Mouse (Mus musculus) embryonic facial prominence, embryonic 14.5 days (tissue): ENCODE data around the gene Gm20388. TPM values are rescaled to one million over a fixed set of nuclear protein-coding genes. Genes with fewer than 3 reads are reported as not detected.
"Not testable (repeated sequence)": the region's sequence is repeated elsewhere in the genome, so short reads cannot be mapped to it uniquely, and the experiment has no call there.

Experiments
- ATAC-seq: fragments of 200-750 bp; cut with Nextera tagmentation; 2 replicates; pipeline ENCODE4 v1.8.0; 2017; ENCODE audit warnings: low read depth, moderate number of reproducible peaks, moderate TSS enrichment
- DNase-seq: peaks from one replicate; pipeline ENCODE4 v3.0.0-alpha.2; 2015; ENCODE audit warnings: low spot score
- H3K27ac ChIP-seq: fragments of 300-500 bp; sonication (generic); replicated peaks from 2 replicates; pipeline ENCODE4 v1.5.1; 2014; ENCODE audit warnings: low read depth, mild to moderate bottlenecking, low read length, moderate library complexity
- H3K27me3 ChIP-seq: fragments of 300-500 bp; sonication (generic); replicated peaks from 2 replicates; pipeline ENCODE4 v1.6.1; 2014; ENCODE audit warnings: low read length; ENCODE audit not compliant: control insufficient read depth, insufficient read depth
- H3K36me3 ChIP-seq: fragments of 300-500 bp; sonication (generic); 2 replicates; pipeline ENCODE4 v1.6.1; 2014; ENCODE audit warnings: low read length, mixed read lengths; ENCODE audit not compliant: control insufficient read depth, insufficient read depth
- H3K4me1 ChIP-seq: fragments of 300-500 bp; sonication (generic); 2 replicates; pipeline ENCODE4 v1.6.1; 2014; ENCODE audit warnings: antibody characterized with exemption, low read length; ENCODE audit not compliant: control insufficient read depth, insufficient read depth
- H3K4me2 ChIP-seq: fragments of 300-500 bp; sonication (generic); 2 replicates; pipeline ENCODE4 v1.6.1; 2014; ENCODE audit warnings: low read depth, mild to moderate bottlenecking, low read length, moderate library complexity, mixed read lengths
- H3K4me3 ChIP-seq: fragments of 300-500 bp; sonication (generic); 2 replicates; pipeline ENCODE4 v1.5.1; 2014; ENCODE audit warnings: low read depth, mild to moderate bottlenecking, low read length
- H3K9ac ChIP-seq: fragments of 300-500 bp; sonication (generic); 2 replicates; pipeline ENCODE4 v1.6.1; 2014; ENCODE audit warnings: low read depth, mild to moderate bottlenecking, low read length, moderate library complexity, mixed read lengths
- H3K9me3 ChIP-seq: fragments of 300-500 bp; sonication (generic); 2 replicates; pipeline ENCODE4 v1.6.1; 2016; ENCODE audit warnings: low read length; ENCODE audit not compliant: control insufficient read depth
- WGBS: fragments of 180-500 bp; shearing (Covaris S2); extraction: QIAGEN DNeasy Blood & Tissue Kit; methylation state at CpG from one replicate; pipeline ENCODE4 v1.1.7; 2014; 5-methylcytosine and 5-hydroxymethylcytosine counted together
- polyA plus RNA-seq: library from polyadenylated mRNA; unstranded; fragments of >200 nt; fragmentation: Nextera tagmentation; extraction: Ambion mirVana; gene quantifications from 2 replicates; pipeline ENCODE4 v1.2.1, GENCODE M21; 2014

Gm20388 gene
- polyA plus RNA-seq, 1 experiment from 2014 or later: not detected

DNA sequence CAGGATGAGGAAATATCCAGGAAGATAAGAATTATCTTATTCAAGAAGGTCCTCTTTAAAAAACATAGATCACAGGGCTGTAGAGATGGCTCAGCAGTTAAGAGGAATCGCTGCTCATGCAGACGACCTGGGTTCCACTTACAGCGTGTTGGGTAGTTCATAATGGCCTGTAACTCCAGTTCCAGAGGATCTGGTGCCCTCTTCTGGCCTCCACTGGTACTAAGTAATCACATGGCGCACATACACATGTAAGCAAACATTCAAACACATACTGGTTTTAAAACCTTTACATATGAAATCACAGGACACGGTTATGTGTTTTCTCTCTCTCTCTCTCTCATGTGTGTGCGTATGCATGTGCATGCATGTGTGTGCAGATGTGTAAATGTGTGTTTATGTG is 1226.2 kb downstream of the Gm20388 start:
- DNase-seq (no peak), ATAC-seq (no peak)
- Histone ChIP-seq H3K27ac (no peak overlapping the region), H3K4me2 (no peak overlapping the region), H3K36me3 (no peaks in the 10 kb centered on the region), H3K4me1 (no peaks in the 10 kb centered on the region), H3K27me3 (no peaks in the 10 kb centered on the region), H3K9me3 (peaks cover 11% of the 10 kb centered on the region; the same call in 1 of the 2 replicates), H3K4me3 (no peak overlapping the region), H3K9ac (no peak overlapping the region)
- 94% methylated on average over 6 of the region's 6 CpGs for WGBS

DNA sequence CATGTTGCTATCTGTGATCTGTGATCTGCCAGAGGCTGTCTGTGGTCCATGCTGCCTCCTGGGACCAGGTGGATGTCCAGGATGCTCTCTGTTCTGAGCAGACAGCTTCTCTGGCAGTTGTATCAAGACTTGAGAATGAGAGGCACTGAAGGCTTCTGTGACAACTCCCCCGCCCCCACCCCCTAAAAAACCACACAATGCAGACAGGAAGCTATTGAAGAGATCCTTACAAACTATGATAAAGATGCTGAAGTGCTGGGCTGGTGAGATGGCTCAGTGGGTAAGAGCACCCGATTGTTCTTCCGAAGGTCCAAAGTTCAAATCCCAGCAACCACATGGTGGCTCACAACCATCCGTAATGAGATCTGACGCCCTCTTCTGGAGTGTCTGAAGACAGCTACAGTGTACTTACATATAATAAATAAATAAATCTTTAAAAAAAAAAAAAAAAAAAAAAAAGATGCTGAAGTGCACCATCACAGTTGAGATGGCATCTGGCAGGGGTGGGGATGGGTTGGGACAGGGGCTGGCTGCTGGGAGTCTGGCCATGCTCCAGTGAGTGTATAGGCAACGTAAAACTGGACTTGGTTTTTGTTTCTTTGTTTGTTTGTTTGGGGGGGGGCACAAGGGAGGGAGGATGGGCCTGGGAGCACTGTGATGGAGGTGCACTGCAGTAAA is 1235.0 kb downstream of the Gm20388 start:
- H3K9ac ChIP-seq, H3K4me2 ChIP-seq, H3K4me3 ChIP-seq, ATAC-seq, H3K27me3 ChIP-seq, H3K4me1 ChIP-seq, H3K36me3 ChIP-seq, H3K9me3 ChIP-seq, DNase-seq, H3K27ac ChIP-seq: not testable (repeated sequence)
- WGBS: 74% methylated on average over 4 of the region's 6 CpGs

DNA sequence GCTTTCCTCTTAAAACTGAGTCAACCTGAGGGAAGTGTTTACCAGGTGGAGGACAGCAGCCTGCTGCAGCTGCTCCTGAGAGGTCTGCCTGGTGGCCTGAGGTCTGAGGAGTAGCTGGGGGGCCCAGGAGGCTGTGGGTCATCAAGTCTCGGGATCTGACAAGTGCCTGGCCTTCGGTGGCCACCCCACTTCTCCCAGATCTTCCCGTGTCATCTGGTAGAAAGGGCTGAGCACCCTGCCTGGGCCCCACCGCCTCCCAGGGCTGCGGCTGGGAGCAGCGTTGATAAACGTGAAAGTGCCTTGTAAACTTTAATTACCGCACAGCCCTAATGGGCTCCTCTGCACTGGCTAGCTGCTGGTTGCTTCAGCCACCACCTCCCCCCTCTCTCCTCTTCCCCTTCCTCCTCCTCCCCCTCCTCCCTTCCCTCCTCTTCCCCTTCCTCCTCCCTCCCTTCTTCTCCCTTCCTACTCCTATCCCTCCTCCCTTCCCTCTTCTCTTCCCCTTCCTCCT is 1238.0 kb downstream of the Gm20388 start:
- H3K4me3 ChIP-seq: no peak overlapping the region
- 15% methylated on average over 7 of the region's 8 CpGs for WGBS
- no peaks in the 10 kb centered on the region for H3K27me3 ChIP-seq
- no peaks in the 10 kb centered on the region for H3K36me3 ChIP-seq
- H3K4me2 ChIP-seq: no peak overlapping the region
- DNase-seq (no peak), ATAC-seq (no peak)
- H3K27ac ChIP-seq: no peak overlapping the region
- no peaks in the 10 kb centered on the region for H3K9me3 ChIP-seq
- no peaks in the 10 kb centered on the region for H3K4me1 ChIP-seq
- H3K9ac ChIP-seq: no peak overlapping the region

DNA sequence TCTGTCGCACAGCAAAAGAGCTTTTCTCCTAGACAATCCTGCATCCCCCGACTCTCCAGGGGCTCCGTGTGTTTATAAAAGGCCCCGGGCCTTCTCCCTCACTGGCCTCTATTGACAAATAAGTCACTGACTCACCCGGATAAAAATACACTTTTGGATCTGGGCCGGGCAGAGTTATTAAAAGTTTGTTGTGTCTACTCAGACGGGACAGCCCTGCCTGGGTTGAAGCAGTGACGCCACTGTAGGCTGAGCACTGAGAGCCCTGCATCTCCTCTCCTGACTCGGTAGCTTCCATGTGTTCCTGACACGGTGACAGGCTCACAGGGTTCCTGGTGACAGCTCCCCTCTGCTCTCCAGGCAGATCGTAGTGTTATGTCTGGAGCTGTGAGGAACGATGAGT is 1241.8 kb downstream of the Gm20388 start:
- no peaks in the 10 kb centered on the region for H3K36me3 ChIP-seq
- no peaks in the 10 kb centered on the region for H3K27me3 ChIP-seq
- no peaks in the 10 kb centered on the region for H3K9me3 ChIP-seq
- no peak overlapping the region for H3K4me3 ChIP-seq
- ATAC-seq: no peak
- H3K4me1 ChIP-seq: no peaks in the 10 kb centered on the region
- H3K27ac ChIP-seq: no peak overlapping the region
- no peak overlapping the region for H3K9ac ChIP-seq
- 62% methylated on average over 12 of the region's 12 CpGs for WGBS
- DNase-seq: no peak
- H3K4me2 ChIP-seq: no peak overlapping the region

DNA sequence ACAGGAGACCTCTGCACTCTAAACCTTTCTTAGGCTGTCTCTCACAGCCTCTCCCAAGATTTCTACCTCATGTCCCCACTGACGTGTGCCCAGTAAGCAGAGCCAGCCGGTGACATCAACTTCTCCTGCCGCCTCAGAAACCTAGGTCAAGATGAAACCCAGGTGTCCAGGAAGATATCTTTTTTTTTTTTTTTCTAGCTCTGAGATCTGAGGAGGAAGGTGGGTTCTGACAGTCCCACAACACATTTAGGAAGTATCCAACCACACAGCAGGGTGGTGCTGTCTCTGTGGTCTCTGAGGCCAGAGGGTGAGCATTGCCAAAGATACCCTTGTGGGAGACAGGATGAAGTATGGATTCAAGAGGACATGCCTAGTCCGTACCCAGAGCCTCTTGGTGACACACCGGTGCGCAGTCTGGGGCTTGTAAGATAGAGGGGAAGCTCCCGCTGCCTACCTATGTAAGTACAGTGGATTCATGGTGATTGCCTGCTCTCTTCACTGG is 1246.4 kb downstream of the Gm20388 start:
- ATAC-seq (no peak), DNase-seq (no peak)
- Histone ChIP-seq H3K36me3 (no peaks in the 10 kb centered on the region), H3K9me3 (no peaks in the 10 kb centered on the region), H3K4me2 (no peak overlapping the region), H3K27me3 (no peaks in the 10 kb centered on the region), H3K9ac (no peak overlapping the region), H3K27ac (no peak overlapping the region), H3K4me3 (no peak overlapping the region), H3K4me1 (no peaks in the 10 kb centered on the region)
- WGBS: 85% methylated on average over 7 of the region's 7 CpGs

DNA sequence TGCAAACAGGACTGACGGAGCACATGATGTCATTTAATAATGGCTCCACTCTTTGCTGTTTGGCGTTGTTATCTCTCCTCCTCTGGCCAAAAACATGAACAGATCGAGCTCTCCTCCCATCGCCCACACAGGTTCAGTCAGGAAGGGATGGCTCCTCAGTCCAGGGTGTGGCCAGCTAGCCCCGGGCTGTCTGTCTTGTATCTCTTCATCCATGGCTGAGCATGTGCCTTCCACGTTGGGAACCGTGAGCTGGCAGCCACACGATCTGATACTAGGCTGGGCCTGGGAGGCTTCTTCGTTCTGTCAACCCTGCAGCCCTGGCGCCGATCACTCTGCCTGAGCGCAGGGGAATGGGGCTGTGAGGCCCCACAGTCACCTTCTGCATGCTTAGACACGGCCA is 1248.2 kb downstream of the Gm20388 start:
- H3K27ac ChIP-seq: no peak overlapping the region
- H3K36me3 ChIP-seq: no peaks in the 10 kb centered on the region
- 76% methylated on average over 13 of the region's 13 CpGs for WGBS
- no peaks in the 10 kb centered on the region for H3K9me3 ChIP-seq
- no peak overlapping the region for H3K4me2 ChIP-seq
- ATAC-seq (no peak), DNase-seq (no peak)
- no peak overlapping the region for H3K4me3 ChIP-seq
- no peak overlapping the region for H3K9ac ChIP-seq
- H3K4me1 ChIP-seq: no peaks in the 10 kb centered on the region
- no peaks in the 10 kb centered on the region for H3K27me3 ChIP-seq

DNA sequence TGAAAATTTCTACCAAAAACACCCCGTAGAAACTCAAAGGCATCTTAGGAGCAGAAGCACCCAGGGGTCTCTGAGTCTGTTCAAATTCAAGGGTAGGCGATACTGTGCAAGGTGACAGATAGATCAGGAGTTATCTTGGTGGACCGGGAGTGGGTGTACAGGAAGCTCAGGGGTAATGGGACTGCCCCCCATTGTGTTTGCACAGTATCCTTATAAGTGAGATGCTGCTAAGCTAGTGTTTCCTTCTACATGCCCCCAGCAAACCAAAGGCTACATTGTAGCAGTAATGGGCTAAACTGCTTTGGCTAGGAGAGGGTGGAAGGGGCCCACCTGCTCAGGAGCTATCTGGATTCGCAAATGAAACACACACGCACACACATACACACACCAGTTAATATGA is 1250.8 kb downstream of the Gm20388 start:
- H3K4me3 ChIP-seq: no peak overlapping the region
- DNase-seq (no peak), ATAC-seq (no peak)
- no peak overlapping the region for H3K9ac ChIP-seq
- no peak overlapping the region for H3K27ac ChIP-seq
- H3K27me3 ChIP-seq: no peaks in the 10 kb centered on the region
- no peak overlapping the region for H3K4me2 ChIP-seq
- 80% methylated on average over 5 of the region's 5 CpGs for WGBS
- no peaks in the 10 kb centered on the region for H3K36me3 ChIP-seq
- no peaks in the 10 kb centered on the region for H3K9me3 ChIP-seq
- no peaks in the 10 kb centered on the region for H3K4me1 ChIP-seq

DNA sequence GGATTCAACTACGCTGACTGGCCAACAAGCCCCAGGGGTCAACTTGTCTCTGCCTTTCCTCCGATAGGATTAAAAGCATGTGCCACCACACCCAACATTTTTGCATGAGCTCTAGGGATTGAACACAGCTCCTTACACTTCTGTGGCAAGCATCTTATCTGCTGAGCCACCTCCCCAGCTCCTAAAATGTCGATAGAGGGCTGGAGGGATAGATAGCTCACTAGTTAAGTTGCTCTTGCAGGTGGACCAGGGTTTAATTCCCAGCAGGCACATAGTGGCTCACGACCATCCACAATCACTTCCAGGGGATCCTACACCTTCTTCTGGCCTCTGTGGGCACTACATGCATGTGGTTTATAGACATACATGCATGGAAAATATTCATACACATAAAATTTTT is 1251.8 kb downstream of the Gm20388 start:
- ATAC-seq: no peak
- DNase-seq: no peak
- H3K4me2 ChIP-seq: no peak overlapping the region
- no peaks in the 10 kb centered on the region for H3K9me3 ChIP-seq
- H3K27me3 ChIP-seq: no peaks in the 10 kb centered on the region
- no peak overlapping the region for H3K27ac ChIP-seq
- WGBS: 68% methylated on average over 4 of the region's 4 CpGs
- H3K9ac ChIP-seq: no peak overlapping the region
- H3K36me3 ChIP-seq: no peaks in the 10 kb centered on the region
- no peaks in the 10 kb centered on the region for H3K4me1 ChIP-seq
- no peak overlapping the region for H3K4me3 ChIP-seq
